9 mouse cellular contexts compared by ENCODE assay signal in genomic region chr9:110070358-110070757, GRCm38 (mm10). TPM values are rescaled to one million over a fixed set of nuclear protein-coding genes. Genes with fewer than 3 reads are reported as not detected.
DNase-seq lines count a peak whose midpoint lies in the region; ATAC-seq lines count a peak whose summit lies in the region.
"Had no signal": no experiment of that assay in that cellular context is flagged by ENCODE, and none has a peak within 500 bp of the region (broad histone marks: within the 10 kb centered on the region; RNA-seq: fewer than 3 reads in every experiment).

No protein-coding gene starts in this region.

- H3K4me1 ChIP-seq in heart, embryonic 16.5 days (ENCODE audit: control insufficient read depth, insufficient read depth, low read length): peaks cover 20% of the 10 kb centered on the region

- H3K9ac ChIP-seq in heart, embryonic 16.5 days (ENCODE audit: low read length): no peak overlapping the region

- no peaks in the 10 kb centered on the region for H3K27me3 ChIP-seq in heart, embryonic 16.5 days (ENCODE audit: control insufficient read depth, insufficient read depth, low read length)

- no peaks in the 10 kb centered on the region for H3K9me3 ChIP-seq in heart, embryonic 16.5 days (replicated peaks; ENCODE audit: control insufficient read depth, low read length)

- H3K27ac ChIP-seq in heart, embryonic 16.5 days (ENCODE audit: low read length): peak overlapping the region; percentile 80
- H3K27ac ChIP-seq: stomach, postnatal 0 days had no signal

- peak; percentile 88 for ATAC-seq in heart, embryonic 16.5 days (replicated peaks; ENCODE audit: extremely low read depth, insufficient read depth, low FRiP score)
- no peak for ATAC-seq in megakaryocyte, adult 5-6 weeks (ENCODE audit: poor library complexity, severe bottlenecking)

- no peak overlapping the region for H3K4me2 ChIP-seq in heart, embryonic 16.5 days (ENCODE audit: low read depth, low read length)

- peaks cover 55% of the 10 kb centered on the region for H3K36me3 ChIP-seq in heart, embryonic 16.5 days (ENCODE audit: control insufficient read depth, insufficient read depth)

- peak; percentile 79 for DNase-seq in gastrocnemius, adult 18-20 months (ENCODE audit: low spot score)
- DNase-seq in gastrocnemius, postnatal 4 days (ENCODE audit: low spot score in 2 of 2): no peak
- DNase-seq in 3134 (ENCODE audit: extremely low read depth, insufficient read length, low spot score): peak; percentile 78
- peak; percentile 77 to 85 for DNase-seq in cerebellum, adult 18-20 months
- DNase-seq in spleen, postnatal 4 days (ENCODE audit: low spot score in 2 of 2): no peak
- DNase-seq in left cerebral cortex, postnatal 14 days (ENCODE audit: low spot score in 2 of 2): no peak

- no peak overlapping the region for H3K4me3 ChIP-seq in heart, embryonic 16.5 days (ENCODE audit: low read length)

- WGBS in heart, embryonic 16.5 days: 29% methylated on average over 9 of the region's 9 CpGs

- intact Hi-C loops in left cerebral cortex, postnatal 14 days (cut with DNase I): loop anchor here (2.0 to 5.0 kb wide), 2 partner anchors 83 to 178 kb away; no protein-coding TSS in a partner anchor

RNA-seq across cellular contexts. Expression of gene Smarcc1, which starts 47.1 kb away (rescaled TPM):
- total RNA-seq in gastrocnemius, adult 18-20 months (2021): 10 to 100 TPM; 23.4 to 24.3 TPM
- 10 to 100 TPM; 63.1 to 72.3 TPM for total RNA-seq in gastrocnemius, postnatal 4 days (2021)
- 56.7 and 60.5 TPM in 2 replicates for polyA plus RNA-seq in heart, embryonic 16.5 days (2015; fragmentation: Nextera tagmentation; extraction: Ambion mirVana)
- 52.4 and 55.5 TPM in 2 replicates for total RNA-seq in megakaryocyte, adult 5-6 weeks (2015)
- total RNA-seq in megakaryocyte, adult 5-6 weeks (2017): 27.4 and 45.0 TPM in 2 replicates
- total RNA-seq in left cerebral cortex, postnatal 14 days (2021): 10 to 100 TPM; 67.8 to 68.7 TPM

RNA-seq across cellular contexts. Expression of gene Dhx30, which starts 47.3 kb away (rescaled TPM):
- total RNA-seq in gastrocnemius, adult 18-20 months (2021): 10 to 100 TPM; 31.6 to 32.5 TPM
- total RNA-seq in gastrocnemius, postnatal 4 days (2021): 10 to 100 TPM; 58.0 to 69.6 TPM
- polyA plus RNA-seq in heart, embryonic 16.5 days (2015; fragmentation: Nextera tagmentation; extraction: Ambion mirVana): 96.2 and 101 TPM in 2 replicates
- total RNA-seq in megakaryocyte, adult 5-6 weeks (2015): 29.6 and 29.8 TPM in 2 replicates
- 25.4 and 27.1 TPM in 2 replicates for total RNA-seq in megakaryocyte, adult 5-6 weeks (2017)
- 100 to 1,000 TPM; 153 to 158 TPM for total RNA-seq in left cerebral cortex, postnatal 14 days (2021)

Comparison
In these comparisons a context has a peak if more than half of its experiments do, and no peak if none do; other contexts are left out.
1. DNase-seq: peak in gastrocnemius, adult 18-20 months (single experiment), 3134 (single experiment) and cerebellum, adult 18-20 months (2 of 2); none in gastrocnemius, postnatal 4 days (0 of 2), spleen, postnatal 4 days (0 of 2) and left cerebral cortex, postnatal 14 days (0 of 2).